Mouse (Mus musculus): ENCODE measurements around the gene Olfr1101. TPM values are rescaled to one million over a fixed set of nuclear protein-coding genes. Genes with fewer than 3 reads are reported as not detected.

The Olfr1101 gene
- total RNA-seq (2023) = not detected in 4 replicates

GRCm38 (mm10) chr2:86991121-86991520, at the start of gene Olfr1101:
TSS of gene Olfr1101 (minus strand) at chr2:86991221.

GRCm38 (mm10) chr2:87036431-87036830, 45.4 kb upstream of the Olfr1101 start, which contains the start of gene Olfr1105:
TSS of gene Olfr1105 (minus strand) at chr2:87036531.

GRCm38 (mm10) chr2:87026980-87027379, 36.0 kb upstream of the Olfr1101 start, which contains the start of gene Olfr1104:
TSS of gene Olfr1104 (minus strand) at chr2:87027080.

GRCm38 (mm10) chr2:86998098-86998497, 7.1 kb upstream of the Olfr1101 start, which contains the start of gene Olfr1102:
TSS of gene Olfr1102 (plus strand) at chr2:86998398.

GRCm38 (mm10) chr2:86979854-86980253, 11.2 kb downstream of the Olfr1101 start, which contains the start of gene Olfr1100:
TSS of gene Olfr1100 (minus strand) at chr2:86979954.

DNA sequence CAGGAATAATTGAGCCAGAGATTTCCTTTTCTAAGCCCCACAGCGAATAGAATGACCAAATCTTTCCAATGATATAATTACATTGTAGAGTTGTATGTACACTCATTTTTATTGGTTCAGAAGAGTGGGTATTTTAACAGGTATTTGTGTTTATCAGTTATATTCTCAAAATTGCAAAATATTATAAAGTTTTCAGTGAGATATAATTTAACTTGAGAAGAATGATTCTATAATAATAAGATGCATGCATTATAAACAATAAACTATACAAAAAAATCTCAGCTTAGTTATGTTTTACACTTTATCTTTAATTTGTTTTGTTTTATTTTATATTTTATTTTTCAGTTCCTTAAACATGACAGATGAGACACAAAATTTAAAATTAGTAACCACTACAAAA, 30.4 kb downstream of the Olfr1101 start, which contains the start of gene Olfr1099:
TSS of gene Olfr1099 (minus strand) at position 101 of the 400 bp plus-strand sequence.

Other genes starting within 250 kb of the Olfr1101 start
- not detected in 4 replicates for gene Olfr1090, start 232.2 kb downstream of the Olfr1101 start, total RNA-seq (2023)
- not detected in 4 replicates for gene Olfr1093, start 208.7 kb downstream of the Olfr1101 start, total RNA-seq (2023)
- gene Olfr141, start 181.2 kb downstream of the Olfr1101 start, total RNA-seq (2023) = not detected in 4 replicates
- not detected in 4 replicates for gene Olfr1094, start 166.6 kb downstream of the Olfr1101 start, total RNA-seq (2023)
- gene Olfr1095, start 139.5 kb downstream of the Olfr1101 start, total RNA-seq (2023) = not detected in 4 replicates
- gene Gm13723, start 116.4 kb downstream of the Olfr1101 start, total RNA-seq (2023) = not detected in 4 replicates
- not detected in 4 replicates for gene Olfr1097, start 99.0 kb downstream of the Olfr1101 start, total RNA-seq (2023)
- gene Olfr1098, start 66.7 kb downstream of the Olfr1101 start, total RNA-seq (2023) = not detected in 4 replicates
- not detected in 4 replicates for gene Olfr1099, start 30.5 kb downstream of the Olfr1101 start, total RNA-seq (2023)
- gene Olfr1100, start 11.3 kb downstream of the Olfr1101 start, total RNA-seq (2023) = not detected in 4 replicates
- gene Olfr1102, start 7.2 kb upstream of the Olfr1101 start, total RNA-seq (2023) = not detected in 4 replicates
- gene Olfr1104, start 35.9 kb upstream of the Olfr1101 start, total RNA-seq (2023) = not detected in 4 replicates
- gene Olfr1105, start 45.3 kb upstream of the Olfr1101 start, total RNA-seq (2023) = not detected in 4 replicates
- gene Olfr1106, start 61.1 kb upstream of the Olfr1101 start, total RNA-seq (2023) = not detected in 4 replicates
- gene Olfr1107, start 84.6 kb upstream of the Olfr1101 start, total RNA-seq (2023) = not detected in 4 replicates
- gene Olfr1109, start 104.8 kb upstream of the Olfr1101 start, total RNA-seq (2023) = not detected in 4 replicates
- gene Olfr259, start 123.3 kb upstream of the Olfr1101 start, total RNA-seq (2023) = not detected in 4 replicates
- gene Olfr1110, start 149.1 kb upstream of the Olfr1101 start, total RNA-seq (2023) = not detected in 4 replicates
- gene Olfr1111, start 161.4 kb upstream of the Olfr1101 start, total RNA-seq (2023) = not detected in 4 replicates
- not detected in 4 replicates for gene Olfr1112, start 196.6 kb upstream of the Olfr1101 start, total RNA-seq (2023)
- not detected in 4 replicates for gene Olfr1113, start 217.7 kb upstream of the Olfr1101 start, total RNA-seq (2023)